Mouse (Mus musculus): Measurements from ENCODE around the gene Sapcd2. TPM values are rescaled to one million over a fixed set of nuclear protein-coding genes. Genes with fewer than 3 reads are reported as not detected.

Gene Sapcd2
- polyA plus RNA-seq, 1 experiment from 2014 or later = 19.5 TPM

- no peak overlapping the region for H3K27ac ChIP-seq (replicated peaks)
- no peaks in the 10 kb centered on the region for H3K9me3 ChIP-seq (replicated peaks)
- peaks cover 49% of the 10 kb centered on the region for H3K4me1 ChIP-seq (replicated peaks)
- WGBS (ENCODE audit: insufficient replicate concordance) = 61% methylated on average over 4 of the region's 4 CpGs
- no peak for ATAC-seq (ENCODE audit: insufficient read depth)
- H3K4me3 ChIP-seq (replicated peaks) = no peak overlapping the region
- no peak overlapping the region for H3K9ac ChIP-seq
- H3K4me2 ChIP-seq = no peak overlapping the region
- H3K27me3 ChIP-seq = 0 out of 2 replicates have a peak, but pooled peaks cover 4% of the 10 kb centered on the region
- H3K36me3 ChIP-seq (replicated peaks) = peaks cover 41% of the 10 kb centered on the region
Observed at GRCm38 (mm10) chr2:25376589-25376988, 4.5 kb downstream of the Sapcd2 start.

- no peak overlapping the region for H3K27ac ChIP-seq (replicated peaks)
Observed at GRCm38 (mm10) chr2:25384492-25384891, 12.4 kb downstream of the Sapcd2 start.

GRCm38 (mm10) chr2:25391266-25391665, 19.1 kb downstream of the Sapcd2 start:
- Histone ChIP-seq H3K27me3 (peaks cover 41% of the 10 kb centered on the region), H3K9ac (no peak overlapping the region), H3K9me3 (replicated peaks) (no peaks in the 10 kb centered on the region), H3K4me3 (replicated peaks) (no peak overlapping the region), H3K4me1 (replicated peaks) (peaks cover 8% of the 10 kb centered on the region), H3K27ac (replicated peaks) (no peak overlapping the region), H3K36me3 (replicated peaks) (no peaks in the 10 kb centered on the region), H3K4me2 (no peak overlapping the region)
- WGBS (ENCODE audit: insufficient replicate concordance) = 60% methylated on average over 5 of the region's 5 CpGs
- ATAC-seq (ENCODE audit: insufficient read depth) = no peak

More at GRCm38 (mm10) chr2:25384492-25384891, 12.4 kb downstream of the Sapcd2 start:
- Histone ChIP-seq H3K4me3 (replicated peaks) (no peak overlapping the region), H3K36me3 (replicated peaks) (no peaks in the 10 kb centered on the region), H3K4me2 (no peak overlapping the region), H3K9me3 (replicated peaks) (no peaks in the 10 kb centered on the region), H3K4me1 (replicated peaks) (no peaks in the 10 kb centered on the region), H3K9ac (no peak overlapping the region), H3K27me3 (0 out of 2 replicates have a peak, but pooled peaks cover 25% of the 10 kb centered on the region)
- WGBS (ENCODE audit: insufficient replicate concordance) = 55% methylated on average over 5 of the region's 5 CpGs
- peak; percentile 58 for ATAC-seq (ENCODE audit: insufficient read depth)

GRCm38 (mm10) chr2:25394281-25395221, 22.4 kb downstream of the Sapcd2 start:
- 35% methylated on average over 3 of the region's 3 CpGs for WGBS (ENCODE audit: insufficient replicate concordance)
- no peak overlapping the region for H3K4me3 ChIP-seq (replicated peaks)
- H3K4me1 ChIP-seq (replicated peaks) = peaks cover 10% of the 10 kb centered on the region
- H3K9ac ChIP-seq = no peak overlapping the region
- no peak overlapping the region for H3K4me2 ChIP-seq
- ATAC-seq (ENCODE audit: insufficient read depth) = no peak
- H3K9me3 ChIP-seq (replicated peaks) = no peaks in the 10 kb centered on the region
- peaks cover 65% of the 10 kb centered on the region for H3K27me3 ChIP-seq
- H3K36me3 ChIP-seq (replicated peaks) = no peaks in the 10 kb centered on the region
- H3K27ac ChIP-seq (replicated peaks) = no peak overlapping the region

- H3K4me2 ChIP-seq = peak within 1 kb of the TSS; percentile 73
- H3K36me3 ChIP-seq (replicated peaks) = no peaks in the 10 kb centered on the region
- ATAC-seq (ENCODE audit: insufficient read depth) = peak; percentile 37; the same call in 1 of the 2 replicates
- H3K27ac ChIP-seq (replicated peaks) = no peak within 1 kb of the TSS
- H3K9ac ChIP-seq = no peak within 1 kb of the TSS
- 3% methylated on average over 57 of the region's 57 CpGs for WGBS (ENCODE audit: insufficient replicate concordance)
- peaks cover 13% of the 10 kb centered on the region for H3K4me1 ChIP-seq (replicated peaks)
- H3K4me3 ChIP-seq (replicated peaks) = peak within 1 kb of the TSS; percentile 49
- H3K27me3 ChIP-seq = peaks cover 79% of the 10 kb centered on the region
- no peaks in the 10 kb centered on the region for H3K9me3 ChIP-seq (replicated peaks)
Observed at GRCm38 (mm10) chr2:25395721-25396596, 23.8 kb downstream of the Sapcd2 start, which contains the start of gene Entpd2. Gene Entpd2, plus strand, starts transcription at chr2:25395874.

- Histone ChIP-seq H3K36me3 (replicated peaks) (no peaks in the 10 kb centered on the region), H3K9ac (no peak overlapping the region), H3K27me3 (peaks cover 85% of the 10 kb centered on the region), H3K4me2 (peak overlapping the region; percentile 73), H3K4me1 (replicated peaks) (peaks cover 13% of the 10 kb centered on the region), H3K9me3 (replicated peaks) (no peaks in the 10 kb centered on the region), H3K27ac (replicated peaks) (no peak overlapping the region), H3K4me3 (replicated peaks) (no peak overlapping the region)
- WGBS (ENCODE audit: insufficient replicate concordance) = 16% methylated on average over 3 of the region's 3 CpGs
- no peak for ATAC-seq (ENCODE audit: insufficient read depth)
Observed at GRCm38 (mm10) chr2:25396597-25396983, 24.5 kb downstream of the Sapcd2 start.

GRCm38 (mm10) chr2:25397010-25397409, 24.9 kb downstream of the Sapcd2 start:
- Histone ChIP-seq H3K27ac (replicated peaks) (no peak overlapping the region), H3K9me3 (replicated peaks) (no peaks in the 10 kb centered on the region), H3K9ac (no peak overlapping the region), H3K4me3 (replicated peaks) (no peak overlapping the region), H3K4me1 (replicated peaks) (peaks cover 13% of the 10 kb centered on the region), H3K27me3 (peaks cover 89% of the 10 kb centered on the region), H3K4me2 (no peak overlapping the region), H3K36me3 (replicated peaks) (no peaks in the 10 kb centered on the region)
- no peak for ATAC-seq (ENCODE audit: insufficient read depth)
- WGBS (ENCODE audit: insufficient replicate concordance) = 38% methylated on average over 1 of the region's 1 CpGs

- 71% methylated on average over 7 of the region's 7 CpGs for WGBS (ENCODE audit: insufficient replicate concordance)
- no peaks in the 10 kb centered on the region for H3K9me3 ChIP-seq (replicated peaks)
- H3K9ac ChIP-seq = no peak overlapping the region
- H3K36me3 ChIP-seq (replicated peaks) = no peaks in the 10 kb centered on the region
- ATAC-seq (ENCODE audit: insufficient read depth) = no peak
- no peak overlapping the region for H3K27ac ChIP-seq (replicated peaks)
- no peak overlapping the region for H3K4me3 ChIP-seq (replicated peaks)
- peaks cover 16% of the 10 kb centered on the region for H3K4me1 ChIP-seq (replicated peaks)
- peaks cover 100% of the 10 kb centered on the region for H3K27me3 ChIP-seq
- H3K4me2 ChIP-seq = no peak overlapping the region
Observed at GRCm38 (mm10) chr2:25398065-25398464, 25.9 kb downstream of the Sapcd2 start.

GRCm38 (mm10) chr2:25399051-25399450, 26.9 kb downstream of the Sapcd2 start, which contains the start of gene Npdc1:
Gene Npdc1, plus strand, starts transcription at chr2:25399351.
- H3K4me2 ChIP-seq = no peak within 1 kb of the TSS
- WGBS (ENCODE audit: insufficient replicate concordance) = 41% methylated on average over 8 of the region's 8 CpGs
- H3K4me3 ChIP-seq (replicated peaks) = no peak within 1 kb of the TSS
- H3K4me1 ChIP-seq (replicated peaks) = peaks cover 19% of the 10 kb centered on the region
- peaks cover 100% of the 10 kb centered on the region for H3K27me3 ChIP-seq
- no peak within 1 kb of the TSS for H3K9ac ChIP-seq
- H3K27ac ChIP-seq (replicated peaks) = no peak within 1 kb of the TSS
- no peaks in the 10 kb centered on the region for H3K36me3 ChIP-seq (replicated peaks)
- no peak for ATAC-seq (ENCODE audit: insufficient read depth)
- no peaks in the 10 kb centered on the region for H3K9me3 ChIP-seq (replicated peaks)

GRCm38 (mm10) chr2:25400291-25400690, 28.2 kb downstream of the Sapcd2 start:
- Histone ChIP-seq H3K9me3 (replicated peaks) (no peaks in the 10 kb centered on the region), H3K27me3 (peaks cover 99% of the 10 kb centered on the region), H3K27ac (replicated peaks) (no peak overlapping the region), H3K9ac (no peak overlapping the region), H3K36me3 (replicated peaks) (no peaks in the 10 kb centered on the region), H3K4me1 (replicated peaks) (peaks cover 19% of the 10 kb centered on the region), H3K4me3 (replicated peaks) (no peak overlapping the region), H3K4me2 (peak overlapping the region; percentile 33; the same call in 1 of the 2 replicates)
- ATAC-seq (ENCODE audit: insufficient read depth) = no peak
- WGBS (ENCODE audit: insufficient replicate concordance) = 22% methylated on average over 16 of the region's 16 CpGs

GRCm38 (mm10) chr2:25400764-25401163, 28.6 kb downstream of the Sapcd2 start:
- Histone ChIP-seq H3K9ac (no peak overlapping the region), H3K27me3 (peaks cover 99% of the 10 kb centered on the region), H3K4me1 (replicated peaks) (peaks cover 16% of the 10 kb centered on the region), H3K4me2 (peak overlapping the region; percentile 33; the same call in 1 of the 2 replicates), H3K4me3 (replicated peaks) (no peak overlapping the region), H3K36me3 (replicated peaks) (no peaks in the 10 kb centered on the region), H3K27ac (replicated peaks) (no peak overlapping the region), H3K9me3 (replicated peaks) (no peaks in the 10 kb centered on the region)
- ATAC-seq (ENCODE audit: insufficient read depth) = no peak
- WGBS (ENCODE audit: insufficient replicate concordance) = 4% methylated on average over 17 of the region's 17 CpGs

All from liver, embryonic 15.5 days (tissue).